Mouse (Mus musculus): ENCODE results near the gene Gm8947. TPM values are rescaled to one million over a fixed set of nuclear protein-coding genes. Genes with fewer than 3 reads are reported as not detected.
A peak's percentile ranks its signal among the peaks of the same experiment; 100 is the strongest.
"Not testable (repeated sequence)": the region's sequence is repeated elsewhere in the genome, so short reads cannot be mapped to it uniquely, and the experiment has no call there.

Gm8947 gene
- polyA plus RNA-seq, 1 experiment from 2014 or later: not detected

DNA sequence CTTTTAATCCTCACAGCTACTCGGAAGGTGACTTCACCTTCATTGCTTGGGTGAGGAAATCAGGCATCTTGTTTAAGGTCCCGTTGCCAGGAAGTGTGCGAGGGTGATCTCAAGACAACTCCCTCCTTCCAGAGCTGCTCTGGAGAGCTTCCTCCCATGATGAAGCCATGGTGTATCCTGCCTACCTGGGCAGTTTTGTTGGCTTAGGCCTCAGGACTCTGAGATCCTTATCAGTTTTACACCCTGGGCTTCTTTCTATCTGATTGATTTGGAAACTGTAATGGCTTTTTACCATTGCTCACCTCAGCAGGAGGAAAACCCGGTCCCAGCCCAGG lies 14.3 kb upstream of the Gm8947 start:
- peak overlapping the region; percentile 8; the same call in 1 of the 2 replicates for H3K4me3 ChIP-seq (ENCODE audit: low read depth, low read length)
- no peak overlapping the region for H3K27ac ChIP-seq (ENCODE audit: low read depth, low read length)
- H3K9ac ChIP-seq (ENCODE audit: low read length): no peak overlapping the region
- peak overlapping the region; percentile 33 for H3K4me2 ChIP-seq (ENCODE audit: low read length)
- 13% methylated on average over 4 of the region's 4 CpGs for WGBS
- peaks cover 4% of the 10 kb centered on the region for H3K4me1 ChIP-seq (ENCODE audit: control insufficient read depth, insufficient read depth, low read length)
- DNase-seq (ENCODE audit: low spot score): no peak
- ATAC-seq: peak; percentile 48; the same call in 1 of the 2 replicates
- no peaks in the 10 kb centered on the region for H3K27me3 ChIP-seq (replicated peaks; ENCODE audit: control insufficient read depth, insufficient read depth, low read length)
- H3K36me3 ChIP-seq (ENCODE audit: control insufficient read depth, insufficient read depth, low read length): no peaks in the 10 kb centered on the region
- H3K9me3 ChIP-seq (replicated peaks; ENCODE audit: control insufficient read depth, low read length): no peaks in the 10 kb centered on the region

DNA sequence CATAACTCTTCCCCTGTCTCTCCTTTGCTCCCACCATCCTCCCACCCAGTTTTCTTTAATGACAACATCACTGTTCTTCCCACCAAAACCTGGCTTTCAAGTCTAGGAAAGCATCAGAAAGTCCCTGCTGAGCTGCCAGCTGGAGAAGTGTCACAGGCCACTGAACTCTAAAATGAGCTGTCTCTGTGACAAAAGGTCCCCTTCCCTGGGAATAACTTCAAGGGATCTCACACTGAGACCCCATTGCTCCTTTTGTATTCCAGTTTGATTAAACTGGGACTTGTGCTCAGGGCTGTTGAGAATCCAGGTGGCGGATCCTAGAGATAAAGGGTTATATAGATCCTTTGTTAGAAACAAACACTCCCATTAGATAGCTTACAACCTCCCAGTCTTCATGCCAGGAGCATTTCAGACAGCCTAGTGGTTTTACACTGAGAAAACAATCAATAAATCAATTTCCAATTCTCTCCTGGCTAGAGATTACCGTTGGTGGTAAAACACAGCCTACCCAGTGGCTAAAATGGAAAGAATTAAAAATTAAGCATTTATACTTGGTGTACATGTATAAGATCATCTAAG lies 13.6 kb upstream of the Gm8947 start:
- no peaks in the 10 kb centered on the region for H3K9me3 ChIP-seq (replicated peaks; ENCODE audit: control insufficient read depth, low read length)
- no peak overlapping the region for H3K27ac ChIP-seq (ENCODE audit: low read depth, low read length)
- no peaks in the 10 kb centered on the region for H3K27me3 ChIP-seq (replicated peaks; ENCODE audit: control insufficient read depth, insufficient read depth, low read length)
- H3K9ac ChIP-seq (ENCODE audit: low read length): no peak overlapping the region
- no peak overlapping the region for H3K4me3 ChIP-seq (ENCODE audit: low read depth, low read length)
- no peak overlapping the region for H3K4me2 ChIP-seq (ENCODE audit: low read length)
- ATAC-seq: peak; percentile 18; the same call in 1 of the 2 replicates
- peak; percentile 33 for DNase-seq (ENCODE audit: low spot score)
- peaks cover 4% of the 10 kb centered on the region for H3K4me1 ChIP-seq (ENCODE audit: control insufficient read depth, insufficient read depth, low read length)
- 9% methylated on average over 2 of the region's 2 CpGs for WGBS
- no peaks in the 10 kb centered on the region for H3K36me3 ChIP-seq (ENCODE audit: control insufficient read depth, insufficient read depth, low read length)

GRCm38 (mm10) chr1:151180167-151180566 lies 12.0 kb upstream of the Gm8947 start:
- peaks cover 4% of the 10 kb centered on the region for H3K4me1 ChIP-seq (ENCODE audit: control insufficient read depth, insufficient read depth, low read length)
- H3K4me3 ChIP-seq (ENCODE audit: low read depth, low read length): no peak overlapping the region
- H3K9me3 ChIP-seq (replicated peaks; ENCODE audit: control insufficient read depth, low read length): no peaks in the 10 kb centered on the region
- H3K9ac ChIP-seq (ENCODE audit: low read length): no peak overlapping the region
- 88% methylated on average over 2 of the region's 2 CpGs for WGBS
- no peak overlapping the region for H3K4me2 ChIP-seq (ENCODE audit: low read length)
- H3K36me3 ChIP-seq (ENCODE audit: control insufficient read depth, insufficient read depth, low read length): no peaks in the 10 kb centered on the region
- ATAC-seq (no peak), DNase-seq (ENCODE audit: low spot score) (no peak)
- no peaks in the 10 kb centered on the region for H3K27me3 ChIP-seq (replicated peaks; ENCODE audit: control insufficient read depth, insufficient read depth, low read length)
- no peak overlapping the region for H3K27ac ChIP-seq (ENCODE audit: low read depth, low read length)

- not testable (repeated sequence) for H3K4me1 ChIP-seq (ENCODE audit: control insufficient read depth, insufficient read depth, low read length)
- WGBS: no CpG with 5 or more reads among the region's 7 CpGs
These were observed 9.9 kb upstream of the Gm8947 start, which contains the start of gene Gm47985 for GRCm38 (mm10) chr1:151182266-151182665. TSS of gene Gm47985 (plus strand) at chr1:151182537.

DNA sequence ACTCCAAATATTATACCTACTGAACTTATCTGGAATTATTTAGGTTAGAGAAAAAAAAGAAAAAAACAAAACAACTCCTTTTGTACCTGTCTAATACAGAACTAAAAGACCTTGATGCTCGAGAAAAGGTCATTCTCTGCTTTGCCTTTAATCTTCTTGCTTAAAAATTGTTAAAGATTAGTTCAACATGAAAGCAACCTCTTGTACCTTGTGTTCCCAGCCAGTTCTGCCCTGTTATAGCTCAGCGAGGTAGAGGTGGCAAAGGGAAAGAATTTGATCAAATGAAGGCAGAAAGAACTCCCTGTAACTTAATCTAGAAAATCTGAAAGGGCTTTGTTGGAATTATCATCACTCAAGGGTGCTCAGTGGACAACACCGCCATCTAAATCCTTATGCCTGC lies 6.0 kb upstream of the Gm8947 start:
- not testable (repeated sequence) for H3K4me1 ChIP-seq (ENCODE audit: control insufficient read depth, insufficient read depth, low read length); H3K9ac ChIP-seq (ENCODE audit: low read length); H3K36me3 ChIP-seq (ENCODE audit: control insufficient read depth, insufficient read depth, low read length); H3K9me3 ChIP-seq (replicated peaks; ENCODE audit: control insufficient read depth, low read length); H3K4me3 ChIP-seq (ENCODE audit: low read depth, low read length); ATAC-seq; H3K4me2 ChIP-seq (ENCODE audit: low read length); H3K27ac ChIP-seq (ENCODE audit: low read depth, low read length); DNase-seq (ENCODE audit: low spot score); H3K27me3 ChIP-seq (replicated peaks; ENCODE audit: control insufficient read depth, insufficient read depth, low read length)
- 76% methylated on average over 3 of the region's 3 CpGs for WGBS

More at GRCm38 (mm10) chr1:151182266-151182665, 9.9 kb upstream of the Gm8947 start, which contains the start of gene Gm47985:
- not testable (repeated sequence) for H3K27ac ChIP-seq (ENCODE audit: low read depth, low read length); H3K36me3 ChIP-seq (ENCODE audit: control insufficient read depth, insufficient read depth, low read length); H3K4me2 ChIP-seq (ENCODE audit: low read length); H3K4me3 ChIP-seq (ENCODE audit: low read depth, low read length); H3K27me3 ChIP-seq (replicated peaks; ENCODE audit: control insufficient read depth, insufficient read depth, low read length); DNase-seq (ENCODE audit: low spot score); H3K9me3 ChIP-seq (replicated peaks; ENCODE audit: control insufficient read depth, low read length); ATAC-seq; H3K9ac ChIP-seq (ENCODE audit: low read length)

- WGBS: 89% methylated on average over 4 of the region's 4 CpGs
- not testable (repeated sequence) for H3K36me3 ChIP-seq (ENCODE audit: control insufficient read depth, insufficient read depth, low read length); H3K4me3 ChIP-seq (ENCODE audit: low read depth, low read length); H3K9me3 ChIP-seq (replicated peaks; ENCODE audit: control insufficient read depth, low read length); H3K27me3 ChIP-seq (replicated peaks; ENCODE audit: control insufficient read depth, insufficient read depth, low read length); H3K27ac ChIP-seq (ENCODE audit: low read depth, low read length); H3K4me1 ChIP-seq (ENCODE audit: control insufficient read depth, insufficient read depth, low read length); ATAC-seq; H3K9ac ChIP-seq (ENCODE audit: low read length); DNase-seq (ENCODE audit: low spot score); H3K4me2 ChIP-seq (ENCODE audit: low read length)
These were observed 5.2 kb upstream of the Gm8947 start for GRCm38 (mm10) chr1:151186879-151187424.

DNA sequence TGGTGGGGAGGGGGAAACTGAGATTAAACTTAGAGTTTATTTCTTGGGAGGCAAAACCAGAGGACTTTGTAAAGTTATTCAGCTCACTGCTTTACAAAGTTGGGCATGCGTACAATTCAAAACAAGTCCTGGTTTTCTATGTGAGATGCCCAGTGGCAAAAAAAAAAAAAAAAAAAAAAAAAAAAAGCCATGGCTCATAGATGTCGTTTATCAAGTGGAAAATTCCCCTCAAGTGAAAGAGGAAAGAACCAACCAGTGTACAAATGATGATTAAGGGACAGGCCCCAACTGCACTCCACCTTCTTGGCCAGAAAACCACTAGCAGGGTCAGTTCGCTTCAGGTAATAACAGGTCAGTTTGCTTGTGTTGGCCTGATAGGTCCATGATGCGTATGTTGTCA lies 3.7 kb upstream of the Gm8947 start:
- WGBS: 93% methylated on average over 4 of the region's 4 CpGs
- ATAC-seq: no peak
- no peaks in the 10 kb centered on the region for H3K4me1 ChIP-seq (ENCODE audit: control insufficient read depth, insufficient read depth, low read length)

GRCm38 (mm10) chr1:151192739-151193138 lies 563 bp downstream of the Gm8947 start:
- H3K4me1 ChIP-seq (ENCODE audit: control insufficient read depth, insufficient read depth, low read length); H3K4me3 ChIP-seq (ENCODE audit: low read depth, low read length); H3K36me3 ChIP-seq (ENCODE audit: control insufficient read depth, insufficient read depth, low read length); H3K4me2 ChIP-seq (ENCODE audit: low read length); ATAC-seq; H3K9ac ChIP-seq (ENCODE audit: low read length); H3K27ac ChIP-seq (ENCODE audit: low read depth, low read length); DNase-seq (ENCODE audit: low spot score); H3K9me3 ChIP-seq (replicated peaks; ENCODE audit: control insufficient read depth, low read length); H3K27me3 ChIP-seq (replicated peaks; ENCODE audit: control insufficient read depth, insufficient read depth, low read length): not testable (repeated sequence)
- WGBS: 94% methylated on average over 12 of the region's 15 CpGs

More for the DNA sequence above, 3.7 kb upstream of the Gm8947 start:
- no peaks in the 10 kb centered on the region for H3K27me3 ChIP-seq (replicated peaks; ENCODE audit: control insufficient read depth, insufficient read depth, low read length)
- no peak overlapping the region for H3K9ac ChIP-seq (ENCODE audit: low read length)
- no peak overlapping the region for H3K4me2 ChIP-seq (ENCODE audit: low read length)
- H3K9me3 ChIP-seq (replicated peaks; ENCODE audit: control insufficient read depth, low read length): no peaks in the 10 kb centered on the region
- no peak for DNase-seq (ENCODE audit: low spot score)
- no peak overlapping the region for H3K27ac ChIP-seq (ENCODE audit: low read depth, low read length)
- no peaks in the 10 kb centered on the region for H3K36me3 ChIP-seq (ENCODE audit: control insufficient read depth, insufficient read depth, low read length)
- H3K4me3 ChIP-seq (ENCODE audit: low read depth, low read length): no peak overlapping the region

GRCm38 (mm10) chr1:151195986-151196385 lies 3.8 kb downstream of the Gm8947 start:
- not testable (repeated sequence) for H3K9me3 ChIP-seq (replicated peaks; ENCODE audit: control insufficient read depth, low read length); H3K4me1 ChIP-seq (ENCODE audit: control insufficient read depth, insufficient read depth, low read length); H3K27ac ChIP-seq (ENCODE audit: low read depth, low read length); H3K36me3 ChIP-seq (ENCODE audit: control insufficient read depth, insufficient read depth, low read length); ATAC-seq; H3K4me3 ChIP-seq (ENCODE audit: low read depth, low read length); DNase-seq (ENCODE audit: low spot score); H3K4me2 ChIP-seq (ENCODE audit: low read length); H3K9ac ChIP-seq (ENCODE audit: low read length); H3K27me3 ChIP-seq (replicated peaks; ENCODE audit: control insufficient read depth, insufficient read depth, low read length)
- WGBS: 53% methylated on average over 4 of the region's 4 CpGs
